Mouse (Mus musculus) megakaryocyte-erythroid progenitor cell, adult 5-6 weeks (primary cell): ENCODE measurements at regions not wholly inside any gene's neighbourhood (a gene's known extent, or its start where the extent isn't known, plus 50 kb on each side); places are given as distances from the start of the nearest gene placed in this dataset.
A peak's percentile ranks its signal among the peaks of the same experiment; 100 is the strongest.

Source experiments
- ATAC-seq: replicated peaks from 2 replicates; pipeline ENCODE4 v1.8.0; 2016; ENCODE audit warnings: mild to moderate bottlenecking, inconsistent platforms; ENCODE audit not compliant: severe bottlenecking, poor library complexity, low FRiP score, low TSS enrichment

- ATAC-seq, result no peak
Observed at GRCm38 (mm10) chr12:69101965-69102364, 57.0 kb downstream of the Rps29 start.

GRCm38 (mm10) chr12:69094856-69095255 is 64.1 kb downstream of the Rps29 start:
- ATAC-seq, result no peak

GRCm38 (mm10) chr12:69093073-69093797 is 65.8 kb downstream of the Rps29 start:
- ATAC-seq, result peak; percentile 44; the same call in 1 of the 2 replicates

- no peak for ATAC-seq
Observed at GRCm38 (mm10) chr12:69087928-69088609, 70.9 kb downstream of the Rps29 start.

- ATAC-seq, result no peak
Observed at GRCm38 (mm10) chr12:69085522-69086179, 73.3 kb downstream of the Rps29 start.

- ATAC-seq, result no peak
Observed at GRCm38 (mm10) chr12:69084656-69085055, 74.3 kb downstream of the Rps29 start.

GRCm38 (mm10) chr12:69082051-69082450 is 76.9 kb downstream of the Rps29 start:
- no peak for ATAC-seq

GRCm38 (mm10) chr12:69039553-69039952 is 119.4 kb downstream of the Rps29 start:
- ATAC-seq, result no peak

- no peak for ATAC-seq
Observed at GRCm38 (mm10) chr12:69023594-69023993, 135.4 kb downstream of the Rps29 start.

- ATAC-seq, result no peak
Observed at GRCm38 (mm10) chr12:69016705-69017306, 142.2 kb downstream of the Rps29 start.

GRCm38 (mm10) chr12:69005141-69005540 is 153.8 kb downstream of the Rps29 start:
- ATAC-seq, result no peak

GRCm38 (mm10) chr12:69002106-69002505 is 156.9 kb downstream of the Rps29 start:
- no peak for ATAC-seq

- ATAC-seq, result no peak
Observed at GRCm38 (mm10) chr12:68997259-68997658, 161.7 kb downstream of the Rps29 start.

GRCm38 (mm10) chr12:68996740-68997139 is 162.2 kb downstream of the Rps29 start:
- no peak for ATAC-seq

GRCm38 (mm10) chr12:68980640-68981039 is 178.3 kb downstream of the Rps29 start:
- no peak for ATAC-seq

GRCm38 (mm10) chr12:68980173-68980572 is 178.8 kb downstream of the Rps29 start:
- ATAC-seq, result no peak

GRCm38 (mm10) chr12:68979232-68979631 is 179.8 kb downstream of the Rps29 start:
- ATAC-seq, result no peak

GRCm38 (mm10) chr12:68977276-68977675 is 181.7 kb downstream of the Rps29 start:
- no peak for ATAC-seq

- no peak for ATAC-seq
Observed at GRCm38 (mm10) chr12:68947240-68947639, 211.7 kb downstream of the Rps29 start.

GRCm38 (mm10) chr12:68910590-68910989 is 248.4 kb downstream of the Rps29 start:
- no peak for ATAC-seq
